Mouse (Mus musculus): ENCODE measurements around the gene Psmc6.

- TF ChIP-seq CTCF (IDR thresholded peaks at IDR 0.05; ENCODE audit: borderline replicate concordance, insufficient read depth, low read length) (no peak), POLR2A (IDR thresholded peaks at IDR 0.05; ENCODE audit: low read depth, low read length) (no peak)
These were observed 23.7 kb upstream of the Psmc6 start for GRCm38 (mm10) chr14:45305852-45306251.

Data from embryonic fibroblast, embryonic 13.5 days (primary cell).